Mouse (Mus musculus) kidney, adult 2 months (tissue): Measurements from ENCODE around the gene Abcc8.

Experiments used
- CTCF ChIP-seq: fragments of 200-500 bp; conservative IDR thresholded peaks from 2 replicates; pipeline ENCODE4 v1.5.1; 2011; ENCODE audit warnings: low read depth, mild to moderate bottlenecking, control low read depth, low read length, moderate library complexity, mixed read lengths; ENCODE audit not compliant: insufficient read depth, insufficient read length
- POLR2A ChIP-seq: fragments of 200-500 bp; IDR thresholded peaks from one replicate; pipeline ENCODE4 v1.6.1; 2011; ENCODE audit warnings: low read depth, low read length, control low read depth

DNA sequence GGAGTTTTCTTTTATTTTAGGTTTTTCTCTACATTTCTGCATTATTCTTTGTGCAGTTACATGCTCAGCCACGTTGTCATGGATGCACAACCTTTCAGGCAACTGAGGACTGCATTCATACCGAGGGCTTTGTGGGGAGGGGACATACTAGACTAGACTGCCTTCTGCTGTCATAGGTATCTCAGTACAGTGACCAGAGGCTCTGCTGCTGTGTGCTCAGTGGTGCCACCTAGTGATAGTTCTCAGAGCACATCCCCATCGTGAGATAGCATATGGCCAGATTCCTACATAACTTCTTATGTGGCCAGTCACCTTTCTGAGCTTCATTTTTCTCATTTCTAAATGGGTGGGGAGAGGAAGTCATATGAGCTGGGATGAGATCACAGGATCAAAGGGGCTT is 1.8 kb upstream of the Abcc8 start:
- peak; percentile 92 for TF ChIP-seq CTCF
- TF ChIP-seq POLR2A: no peak
